Comparison of ENCODE assay signal across 9 mouse cellular contexts in genomic region chr10:62275235-62275634, GRCm38 (mm10). TPM values are rescaled to one million over a fixed set of nuclear protein-coding genes. Genes with fewer than 3 reads are reported as not detected.
A peak's percentile ranks its signal among the peaks of the same experiment; 100 is the strongest.
DNase-seq lines count a peak whose midpoint lies in the region; ATAC-seq and TF ChIP-seq lines count a peak whose summit lies in the region.
"Had no signal": no experiment of that assay in that cellular context is flagged by ENCODE, and none has a peak within 500 bp of the region (broad histone marks: within the 10 kb centered on the region; RNA-seq: fewer than 3 reads in every experiment).

No protein-coding gene starts in this region.

- H3K27ac ChIP-seq in heart, embryonic 12.5 days (ENCODE audit: poor library complexity, severe bottlenecking): no peak overlapping the region
- no peak overlapping the region for H3K27ac ChIP-seq in heart, embryonic 16.5 days (ENCODE audit: low read length)
- no peak overlapping the region for H3K27ac ChIP-seq in left cerebral cortex, adult 2 months
- H3K27ac ChIP-seq: neural tube, embryonic 12.5 days had no signal

- TF ChIP-seq CTCF in left cerebral cortex, adult 2 months (IDR thresholded peaks at IDR 0.05): peak; percentile 93

- DNase-seq in heart, adult 11 months: peak; percentile 96
- peak; percentile 86 to 94 for DNase-seq in adrenal gland, adult 18-20 months (ENCODE audit: low spot score in 2 of 2)
- peak; percentile 82 for DNase-seq in embryo, embryonic 10 days (ENCODE audit: low spot score)
- DNase-seq in left cerebral cortex, adult 2 months (ENCODE audit: extremely low spot score in 1 of 2, low spot score in 2 of 2): peak; percentile 80 to 85
- peak; percentile 52 for DNase-seq in telencephalon, adult 2 months (ENCODE audit: low read depth, low spot score)

- H3K4me1 ChIP-seq in heart, embryonic 12.5 days (replicated peaks): no peaks in the 10 kb centered on the region
- H3K4me1 ChIP-seq in heart, embryonic 16.5 days (ENCODE audit: control insufficient read depth, insufficient read depth, low read length): no peaks in the 10 kb centered on the region
- H3K4me1 ChIP-seq: neural tube, embryonic 12.5 days had no signal

- H3K9ac ChIP-seq in heart, embryonic 12.5 days: no peak overlapping the region
- no peak overlapping the region for H3K9ac ChIP-seq in heart, embryonic 16.5 days (ENCODE audit: low read length)
- H3K9ac ChIP-seq: neural tube, embryonic 12.5 days had no signal

- H3K36me3 ChIP-seq in heart, embryonic 12.5 days: peaks cover 88% of the 10 kb centered on the region
- peaks cover 61% of the 10 kb centered on the region for H3K36me3 ChIP-seq in heart, embryonic 16.5 days (ENCODE audit: control insufficient read depth, insufficient read depth)

- no peak for ATAC-seq in heart, embryonic 12.5 days (ENCODE audit: insufficient number of reproducible peaks, low FRiP score)
- ATAC-seq in heart, embryonic 16.5 days (replicated peaks; ENCODE audit: extremely low read depth, insufficient read depth, low FRiP score): 0 out of 2 replicates have a peak, but pooled peaks have one; percentile 15
- 0 out of 2 replicates have a peak, but pooled peaks have one; percentile 45 for ATAC-seq in monocyte, adult 5-6 weeks (replicated peaks; ENCODE audit: insufficient number of reproducible peaks, low FRiP score, low TSS enrichment, poor library complexity, severe bottlenecking)

- no peak overlapping the region for H3K4me2 ChIP-seq in heart, embryonic 12.5 days
- H3K4me2 ChIP-seq in heart, embryonic 16.5 days (ENCODE audit: low read depth, low read length): no peak overlapping the region
- H3K4me2 ChIP-seq: neural tube, embryonic 12.5 days had no signal

- WGBS in heart, embryonic 12.5 days: 38% methylated on average over 4 of the region's 4 CpGs
- WGBS in heart, embryonic 16.5 days: 31% methylated on average over 4 of the region's 4 CpGs

- no peaks in the 10 kb centered on the region for H3K9me3 ChIP-seq in heart, embryonic 12.5 days (replicated peaks)
- no peaks in the 10 kb centered on the region for H3K9me3 ChIP-seq in heart, embryonic 16.5 days (replicated peaks; ENCODE audit: control insufficient read depth, low read length)
- H3K9me3 ChIP-seq: neural tube, embryonic 12.5 days had no signal

- no peaks in the 10 kb centered on the region for H3K27me3 ChIP-seq in heart, embryonic 12.5 days (replicated peaks)
- no peaks in the 10 kb centered on the region for H3K27me3 ChIP-seq in heart, embryonic 16.5 days (ENCODE audit: control insufficient read depth, insufficient read depth, low read length)
- H3K27me3 ChIP-seq: neural tube, embryonic 12.5 days had no signal

- intact Hi-C loops in left cerebral cortex, adult 2 months (cut with DNase I): loop anchor here (1.0 kb wide), 1 partner anchor 136 kb away; no protein-coding TSS in a partner anchor

- no peak overlapping the region for H3K4me3 ChIP-seq in heart, embryonic 12.5 days
- no peak overlapping the region for H3K4me3 ChIP-seq in heart, embryonic 16.5 days (ENCODE audit: low read length)
- no peak overlapping the region for H3K4me3 ChIP-seq in left cerebral cortex, adult 2 months
- H3K4me3 ChIP-seq: neural tube, embryonic 12.5 days had no signal

RNA-seq across cellular contexts. Expression of gene Tacr2, which starts 23.0 kb away (rescaled TPM):
- not detected in 2 replicates for polyA plus RNA-seq in heart, embryonic 12.5 days (2016; fragmentation: Nextera tagmentation; extraction: Ambion mirVana)
- 10 to 100 TPM; 13.0 to 50.3 TPM for total RNA-seq in adrenal gland, adult 18-20 months (2021)
- polyA plus RNA-seq in heart, embryonic 16.5 days (2015; fragmentation: Nextera tagmentation; extraction: Ambion mirVana): 0.05 TPM in 1 of 2 replicates, not detected in the other
- under 1 TPM in 1 of 2 experiments, not detected in 1; 0.34 TPM for total RNA-seq in left cerebral cortex, adult 2 months (2021)
- not detected in 3 replicates for total RNA-seq in monocyte, adult 5-6 weeks (2017)
- polyA plus RNA-seq: neural tube, embryonic 12.5 days had no signal

RNA-seq across cellular contexts. Expression of gene Tspan15, which starts 44.2 kb away (rescaled TPM):
- polyA plus RNA-seq in heart, embryonic 12.5 days (2016; fragmentation: Nextera tagmentation; extraction: Ambion mirVana): 5.6 and 5.7 TPM in 2 replicates
- total RNA-seq in adrenal gland, adult 18-20 months (2021): 10 to 100 TPM; 17.9 to 18.9 TPM
- polyA plus RNA-seq in heart, embryonic 16.5 days (2015; fragmentation: Nextera tagmentation; extraction: Ambion mirVana): 10.9 and 16.2 TPM in 2 replicates
- total RNA-seq in left cerebral cortex, adult 2 months (2021): 10 to 100 TPM in 1 of 2 experiments, 1 to 10 TPM in 1; 8.5 to 10.4 TPM
- 0.32 to 0.49 TPM (median 0.38 TPM) in 3 replicates for total RNA-seq in monocyte, adult 5-6 weeks (2017)

Comparison
In these comparisons a context has a peak if more than half of its experiments do, and no peak if none do; other contexts are left out.
1. RNA of gene Tacr2, which starts 23.0 kb away (total RNA-seq): 13.0 to 50.3 TPM in adrenal gland, adult 18-20 months; 0.34 TPM in left cerebral cortex, adult 2 months and not detected in monocyte, adult 5-6 weeks; every median in the first group is over 10 times any median in the second.
2. Peak in every context shown above with its lines, with median percentiles within 50 percentile points of each other: DNase-seq.